Comparison of ENCODE assay signal across 9 mouse cellular contexts in genomic region chr11:78355471-78356238, GRCm38 (mm10). TPM values are rescaled to one million over a fixed set of nuclear protein-coding genes. Genes with fewer than 3 reads are reported as not detected.
A peak's percentile ranks its signal among the peaks of the same experiment; 100 is the strongest.
DNase-seq lines count a peak whose midpoint lies in the region; ATAC-seq and TF ChIP-seq lines count a peak whose summit lies in the region.
"Had no signal": no experiment of that assay in that cellular context is flagged by ENCODE, and none has a peak within 500 bp of the region (broad histone marks: within the 10 kb centered on the region; RNA-seq: fewer than 3 reads in every experiment).

No protein-coding gene starts in this region.

- H3K9me3 ChIP-seq in intestine, postnatal 0 days (ENCODE audit: control insufficient read depth) = no peaks in the 10 kb centered on the region
- no peaks in the 10 kb centered on the region for H3K9me3 ChIP-seq in intestine, embryonic 15.5 days
- H3K9me3 ChIP-seq: lung, embryonic 15.5 days had no signal

- H3K4me2 ChIP-seq in intestine, postnatal 0 days (replicated peaks; ENCODE audit: low read depth) = no peak overlapping the region
- no peak overlapping the region for H3K4me2 ChIP-seq in intestine, embryonic 15.5 days (replicated peaks)
- H3K4me2 ChIP-seq: lung, embryonic 15.5 days had no signal

- no peaks in the 10 kb centered on the region for H3K36me3 ChIP-seq in intestine, postnatal 0 days (ENCODE audit: control insufficient read depth, insufficient read depth)
- H3K36me3 ChIP-seq in intestine, embryonic 15.5 days = no peaks in the 10 kb centered on the region
- H3K36me3 ChIP-seq: lung, embryonic 15.5 days had no signal

- no peak for TF ChIP-seq POLR2A in cortical plate, adult 2 months (IDR thresholded peaks at IDR 0.05; ENCODE audit: extremely low read depth, insufficient read depth, low read length)

- WGBS in intestine, postnatal 0 days = 34% methylated on average over 4 of the region's 4 CpGs
- 31% methylated on average over 4 of the region's 4 CpGs for WGBS in intestine, embryonic 15.5 days

- no peaks in the 10 kb centered on the region for H3K4me1 ChIP-seq in intestine, postnatal 0 days (replicated peaks; ENCODE audit: control insufficient read depth, insufficient read depth, low read length)
- H3K4me1 ChIP-seq in intestine, embryonic 15.5 days (replicated peaks) = 0 out of 2 replicates have a peak, but pooled peaks cover 8% of the 10 kb centered on the region
- no peaks in the 10 kb centered on the region for H3K4me1 ChIP-seq in cortical plate, adult 2 months (ENCODE audit: control insufficient read depth, insufficient read depth, low read length)
- H3K4me1 ChIP-seq: lung, embryonic 15.5 days had no signal

- TF ChIP-seq CTCF in intestine, postnatal 0 days (IDR thresholded peaks at IDR 0.05; ENCODE audit: low read depth) = peak; percentile 84
- TF ChIP-seq CTCF in cortical plate, adult 2 months (IDR thresholded peaks at IDR 0.05; ENCODE audit: extremely low read depth, insufficient read depth, low read length) = peak; percentile 70

- no peak for ATAC-seq in intestine, postnatal 0 days
- no peak for ATAC-seq in intestine, embryonic 15.5 days

- H3K9ac ChIP-seq in intestine, postnatal 0 days (ENCODE audit: low read depth, low read length) = no peak overlapping the region
- H3K9ac ChIP-seq in intestine, embryonic 15.5 days = no peak overlapping the region
- H3K9ac ChIP-seq: lung, embryonic 15.5 days had no signal

- H3K27me3 ChIP-seq in intestine, postnatal 0 days (replicated peaks; ENCODE audit: control insufficient read depth, insufficient read depth, low read length) = no peaks in the 10 kb centered on the region
- no peaks in the 10 kb centered on the region for H3K27me3 ChIP-seq in intestine, embryonic 15.5 days (replicated peaks)
- H3K27me3 ChIP-seq: lung, embryonic 15.5 days had no signal

- H3K27ac ChIP-seq in intestine, postnatal 0 days (ENCODE audit: low read depth, low read length) = no peak overlapping the region
- H3K27ac ChIP-seq in intestine, embryonic 15.5 days = no peak overlapping the region
- no peak overlapping the region for H3K27ac ChIP-seq in cortical plate, adult 2 months (ENCODE audit: insufficient read depth, low read length)
- H3K27ac ChIP-seq: lung, embryonic 15.5 days had no signal

- DNase-seq in CD4-positive helper T cell, adult 2 months (ENCODE audit: low read depth, low spot score) = peak; percentile 62
- peak; percentile 51 for DNase-seq in T-cell, adult 2 months (ENCODE audit: low spot score)
- DNase-seq in kidney, postnatal 36 days = peak; percentile 41 to 90
- DNase-seq in mesoderm, embryonic 11.5 days (ENCODE audit: low read depth, low spot score) = peak; percentile 75
- no peak for DNase-seq in yolk sac, embryonic 10.5 days (ENCODE audit: low spot score)

- no peak overlapping the region for H3K4me3 ChIP-seq in intestine, postnatal 0 days (ENCODE audit: low read depth, low read length)
- no peak overlapping the region for H3K4me3 ChIP-seq in intestine, embryonic 15.5 days (replicated peaks)
- no peak overlapping the region for H3K4me3 ChIP-seq in cortical plate, adult 2 months (ENCODE audit: insufficient read depth, low read length)
- H3K4me3 ChIP-seq: lung, embryonic 15.5 days had no signal

RNA-seq across cellular contexts. Expression of gene Unc119, which starts 12.4 kb away (rescaled TPM):
- polyA plus RNA-seq in intestine, postnatal 0 days (2015; fragmentation: Nextera tagmentation; extraction: Ambion mirVana) = 26.9 and 28.4 TPM in 2 replicates
- polyA plus RNA-seq in intestine, embryonic 15.5 days (2015; fragmentation: Nextera tagmentation; extraction: Ambion mirVana) = 33.5 and 34.6 TPM in 2 replicates
- polyA plus RNA-seq in cortical plate, adult 2 months (2012; rRNA removed) = 65.3 and 68.4 TPM in 2 replicates

RNA-seq across cellular contexts. Expression of gene Pigs, which starts 27.4 kb away (rescaled TPM):
- 58.6 and 60.8 TPM in 2 replicates for polyA plus RNA-seq in intestine, postnatal 0 days (2015; fragmentation: Nextera tagmentation; extraction: Ambion mirVana)
- polyA plus RNA-seq in intestine, embryonic 15.5 days (2015; fragmentation: Nextera tagmentation; extraction: Ambion mirVana) = 78.6 and 85.0 TPM in 2 replicates
- 69.3 and 77.3 TPM in 2 replicates for polyA plus RNA-seq in cortical plate, adult 2 months (2012; rRNA removed)

RNA-seq across cellular contexts. Expression of gene Foxn1, which starts 30.7 kb away (rescaled TPM):
- not detected in 2 replicates for polyA plus RNA-seq in intestine, postnatal 0 days (2015; fragmentation: Nextera tagmentation; extraction: Ambion mirVana)
- not detected in 2 replicates for polyA plus RNA-seq in intestine, embryonic 15.5 days (2015; fragmentation: Nextera tagmentation; extraction: Ambion mirVana)
- 0.02 TPM in 2 replicates for polyA plus RNA-seq in cortical plate, adult 2 months (2012; rRNA removed)

RNA-seq across cellular contexts. Expression of gene Aldoc, which starts 32.9 kb away (rescaled TPM):
- 9.3 and 9.4 TPM in 2 replicates for polyA plus RNA-seq in intestine, postnatal 0 days (2015; fragmentation: Nextera tagmentation; extraction: Ambion mirVana)
- 23.1 and 29.0 TPM in 2 replicates for polyA plus RNA-seq in intestine, embryonic 15.5 days (2015; fragmentation: Nextera tagmentation; extraction: Ambion mirVana)
- polyA plus RNA-seq in cortical plate, adult 2 months (2012; rRNA removed) = 1,609 and 1,659 TPM in 2 replicates

RNA-seq across cellular contexts. Expression of gene Spag5, which starts 54.3 kb away (rescaled TPM):
- 4.5 and 4.6 TPM in 2 replicates for polyA plus RNA-seq in intestine, postnatal 0 days (2015; fragmentation: Nextera tagmentation; extraction: Ambion mirVana)
- 26.8 and 28.3 TPM in 2 replicates for polyA plus RNA-seq in intestine, embryonic 15.5 days (2015; fragmentation: Nextera tagmentation; extraction: Ambion mirVana)
- polyA plus RNA-seq in cortical plate, adult 2 months (2012; rRNA removed) = 29.6 and 35.1 TPM in 2 replicates
